Mouse (Mus musculus) layer of hippocampus, adult 2 months (tissue): ENCODE measurements around the gene 4930523C07Rik. TPM values are rescaled to one million over a fixed set of nuclear protein-coding genes. Genes with fewer than 3 reads are reported as not detected.

ENCODE experiments used
- DNase-seq, 2 experiments: peaks; one replicate each; pipeline ENCODE4 v3.0.0; 2022; ENCODE audit warnings: low spot score in 2 of 2
- H3K27ac ChIP-seq: fragments of 200-600 bp; 2 replicates; pipeline ENCODE4 v1.8.1; 2022
- H3K4me3 ChIP-seq: fragments of 200-600 bp; 2 replicates; pipeline ENCODE4 v1.8.1; 2022; ENCODE audit warnings: mild to moderate bottlenecking
- CTCF ChIP-seq: fragments of 200-600 bp; conservative IDR thresholded peaks from 2 replicates; pipeline ENCODE4 v1.8.1; 2022; ENCODE audit warnings: antibody characterized with exemption, mild to moderate bottlenecking, moderate library complexity
- total RNA-seq, 2 experiments: library from RNA; stranded (reverse); gene quantifications; 2 replicates each; pipeline ENCODE4 v1.2.3; 2021

4930523C07Rik gene
- total RNA-seq, 2 experiments from 2014 or later: 2.2 to 2.3 TPM

DNA sequence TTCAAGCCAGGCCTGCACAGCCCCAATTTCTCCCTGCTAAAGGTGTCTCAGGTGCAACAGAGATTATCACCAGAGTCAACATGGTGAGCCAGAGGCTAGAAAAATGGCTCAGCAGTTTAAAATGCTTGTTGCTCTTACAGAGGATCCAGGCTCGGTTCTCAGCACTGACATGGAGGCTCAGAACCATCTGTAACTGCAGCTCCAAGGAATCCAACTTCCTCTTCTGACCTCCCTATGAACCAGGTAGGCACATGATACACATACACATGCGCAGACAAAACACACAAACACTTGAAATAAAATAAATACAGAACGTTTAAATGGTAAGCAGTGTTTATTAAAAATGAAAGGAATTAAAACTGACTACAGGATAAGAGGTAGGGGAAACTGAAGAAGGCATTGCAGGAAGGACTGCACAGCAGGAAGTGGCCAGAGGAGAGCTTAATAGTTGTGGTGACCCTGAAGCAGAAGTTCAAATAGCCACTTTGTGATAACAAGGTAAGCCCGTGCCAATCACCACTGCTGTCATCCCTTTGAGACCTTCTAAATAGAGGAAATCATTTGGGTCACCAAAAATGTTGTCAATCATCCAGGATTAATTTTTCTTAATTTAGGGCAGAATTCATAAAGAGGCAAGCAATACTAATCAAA lies 10.1 kb upstream of the 4930523C07Rik start:
- Histone ChIP-seq H3K4me3 (no peak overlapping the region), H3K27ac (no peak overlapping the region)
- no peak for DNase-seq
- TF ChIP-seq CTCF: no peak

DNA sequence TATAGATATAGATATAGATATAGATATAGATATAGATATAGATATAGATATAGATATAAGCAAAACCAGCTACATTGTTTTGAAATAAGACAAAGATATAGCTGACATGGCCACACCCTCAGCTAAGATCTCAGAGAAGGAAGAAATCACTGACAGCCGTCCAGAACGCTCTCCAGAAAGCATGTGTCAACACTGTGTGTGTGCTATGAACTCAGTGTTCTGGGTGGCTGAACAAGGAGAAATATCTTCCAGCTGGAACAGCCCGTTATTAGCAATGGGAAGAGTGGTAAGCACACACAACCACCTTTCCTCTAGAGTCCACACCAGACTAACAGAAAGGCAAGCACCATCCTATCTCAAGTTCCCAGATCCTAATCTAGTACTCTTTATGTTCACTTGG lies 8.6 kb upstream of the 4930523C07Rik start:
- Histone ChIP-seq H3K27ac (no peak overlapping the region), H3K4me3 (no peak overlapping the region)
- TF ChIP-seq CTCF: no peak
- DNase-seq: no peak

DNA sequence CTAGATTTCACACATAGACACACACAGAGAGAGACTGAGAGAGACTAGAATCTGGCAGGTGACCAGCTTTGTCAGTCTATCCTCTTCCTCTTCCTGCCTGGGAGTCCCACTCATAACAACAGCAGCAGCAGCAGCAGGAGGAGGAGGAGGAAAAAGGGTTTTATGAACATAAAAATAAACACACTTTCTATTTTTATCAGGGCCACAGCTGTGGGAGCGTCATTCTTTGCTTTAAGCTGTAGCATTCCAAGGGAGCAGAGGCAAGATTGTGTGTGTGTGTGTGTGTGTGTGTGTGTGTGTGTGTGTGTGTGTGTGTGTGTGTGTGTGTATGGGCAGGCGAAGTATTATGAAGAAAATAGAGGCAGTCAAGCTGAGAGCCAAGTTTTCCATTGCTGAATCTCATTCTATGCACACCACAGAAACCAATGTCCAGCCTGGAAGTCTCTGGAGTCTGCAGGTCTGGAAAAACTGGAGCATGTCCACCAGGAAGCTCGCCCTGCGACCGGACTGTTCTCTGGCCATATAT lies 7.1 kb upstream of the 4930523C07Rik start:
- H3K27ac ChIP-seq: peak overlapping the region; percentile 10; the same call in 1 of the 2 replicates

DNA sequence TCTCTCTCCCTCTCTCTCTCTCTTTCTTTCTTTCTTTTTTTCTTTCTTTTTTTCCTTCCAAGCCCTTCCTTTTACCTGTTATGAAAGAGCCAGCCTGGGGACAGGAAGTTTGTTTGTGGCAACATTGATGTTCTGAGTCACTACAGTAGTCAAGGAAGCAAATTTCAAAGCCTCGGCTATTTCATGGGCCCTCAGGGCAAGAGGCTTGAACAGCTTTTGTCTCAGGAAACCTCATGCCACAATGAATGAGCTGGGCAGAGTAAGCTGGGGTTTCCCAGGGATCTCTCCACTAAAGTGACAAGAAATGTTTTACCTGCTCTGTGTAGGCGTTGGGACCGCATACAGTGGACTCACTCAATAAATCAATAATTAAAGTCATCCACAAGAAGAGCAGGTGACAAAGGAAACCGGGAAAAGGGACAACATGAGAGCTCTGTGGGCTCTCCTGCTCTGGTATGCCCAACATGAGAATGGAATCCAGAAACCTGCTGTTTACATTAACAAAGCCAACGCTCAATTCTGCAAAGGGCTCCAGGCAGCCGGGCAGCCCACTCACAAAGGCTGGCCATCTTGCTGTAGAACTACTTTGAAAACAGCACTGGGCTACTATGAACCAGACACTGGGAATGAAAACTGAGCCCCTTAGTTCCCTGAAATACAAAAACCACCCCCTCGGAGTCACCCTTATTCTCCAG lies 4.1 kb upstream of the 4930523C07Rik start:
- no peak for DNase-seq
- no peak overlapping the region for H3K4me3 ChIP-seq
- H3K27ac ChIP-seq: no peak overlapping the region
- no peak for TF ChIP-seq CTCF

More for the DNA sequence above, 7.1 kb upstream of the 4930523C07Rik start:
- DNase-seq: no peak
- no peak for TF ChIP-seq CTCF
- H3K4me3 ChIP-seq: no peak overlapping the region

DNA sequence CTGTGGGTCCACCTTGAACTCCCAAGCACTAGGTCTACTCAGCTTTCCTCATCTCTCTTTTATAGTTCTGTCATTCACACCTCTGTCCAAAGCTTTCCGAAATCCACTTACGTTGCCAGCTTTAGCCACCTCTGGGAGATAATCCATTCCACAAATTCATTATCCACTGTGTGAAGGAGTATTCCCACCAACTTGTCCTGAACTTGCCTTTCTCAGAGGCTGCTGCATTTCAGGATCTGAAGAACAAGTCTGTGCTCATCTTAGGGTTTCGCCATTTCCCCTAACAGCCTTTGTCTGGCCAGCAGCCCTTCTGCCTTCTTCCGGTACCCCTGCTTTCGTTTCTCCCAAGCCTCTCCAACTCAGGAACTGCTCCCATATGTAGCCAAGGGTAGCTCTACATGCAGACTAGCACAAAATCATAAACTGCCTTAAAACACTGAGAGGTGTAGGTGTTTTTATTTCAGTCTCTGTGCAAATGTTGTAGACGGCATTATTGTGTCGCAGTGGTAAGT lies 2.9 kb upstream of the 4930523C07Rik start:
- H3K4me3 ChIP-seq: no peak overlapping the region
- H3K27ac ChIP-seq: no peak overlapping the region
- TF ChIP-seq CTCF: no peak
- no peak for DNase-seq

DNA sequence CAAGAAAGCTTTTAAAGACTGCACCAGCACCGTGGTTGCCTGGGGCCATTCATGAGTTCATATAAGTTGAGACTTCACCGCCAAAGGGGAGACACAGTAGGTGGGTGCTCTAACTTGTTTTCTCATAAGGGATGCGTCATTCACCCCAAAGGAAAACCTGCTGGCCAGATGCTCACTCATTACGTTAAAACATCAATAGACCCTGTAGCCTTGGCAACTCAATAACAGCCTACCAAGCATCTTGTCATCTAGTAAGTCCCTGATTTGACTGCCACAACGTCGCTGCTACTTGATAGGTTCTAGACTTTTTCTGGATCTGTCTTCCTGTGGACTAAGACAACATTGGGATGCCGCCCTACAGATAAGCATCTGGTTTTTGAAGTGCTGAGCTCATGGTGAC lies 1.8 kb upstream of the 4930523C07Rik start:
- H3K4me3 ChIP-seq: no peak overlapping the region
- no peak overlapping the region for H3K27ac ChIP-seq
- no peak for DNase-seq
- no peak for TF ChIP-seq CTCF

DNA sequence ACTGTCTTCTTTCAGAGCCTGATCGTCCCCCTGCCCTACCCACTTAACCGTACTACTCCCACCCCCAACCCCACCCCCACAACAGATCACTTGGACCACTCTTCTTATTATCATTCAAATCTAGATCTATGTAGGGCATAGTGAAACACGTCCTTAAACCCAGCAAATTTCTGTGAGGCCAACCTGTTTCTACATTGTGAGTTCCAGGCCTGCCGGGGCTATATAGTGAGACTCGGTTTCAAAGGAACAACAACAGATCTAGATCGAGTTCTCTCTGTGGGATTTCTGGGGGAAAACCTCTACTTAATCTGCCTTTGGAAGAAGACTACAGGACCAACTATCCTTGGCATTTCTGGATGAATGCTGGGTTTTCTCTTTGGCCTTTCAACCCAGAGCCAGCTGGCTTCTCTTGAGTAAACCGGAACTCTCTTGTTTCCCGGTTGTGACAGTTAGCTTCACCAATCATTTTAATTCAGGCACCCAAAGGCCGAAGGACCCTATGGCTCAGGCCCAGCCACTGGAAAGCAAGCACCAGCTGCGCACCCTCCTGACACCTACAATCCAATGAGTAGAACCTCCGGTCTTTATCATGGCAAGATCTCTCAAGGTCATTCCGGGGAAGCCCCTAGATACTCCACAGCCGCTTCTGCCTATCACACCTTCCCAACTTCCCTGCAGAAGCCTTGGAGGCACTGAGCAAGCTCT lies 759 bp upstream of the 4930523C07Rik start:
- no peak for DNase-seq
- Histone ChIP-seq H3K27ac (no peak overlapping the region), H3K4me3 (no peak overlapping the region)
- TF ChIP-seq CTCF: no peak

DNA sequence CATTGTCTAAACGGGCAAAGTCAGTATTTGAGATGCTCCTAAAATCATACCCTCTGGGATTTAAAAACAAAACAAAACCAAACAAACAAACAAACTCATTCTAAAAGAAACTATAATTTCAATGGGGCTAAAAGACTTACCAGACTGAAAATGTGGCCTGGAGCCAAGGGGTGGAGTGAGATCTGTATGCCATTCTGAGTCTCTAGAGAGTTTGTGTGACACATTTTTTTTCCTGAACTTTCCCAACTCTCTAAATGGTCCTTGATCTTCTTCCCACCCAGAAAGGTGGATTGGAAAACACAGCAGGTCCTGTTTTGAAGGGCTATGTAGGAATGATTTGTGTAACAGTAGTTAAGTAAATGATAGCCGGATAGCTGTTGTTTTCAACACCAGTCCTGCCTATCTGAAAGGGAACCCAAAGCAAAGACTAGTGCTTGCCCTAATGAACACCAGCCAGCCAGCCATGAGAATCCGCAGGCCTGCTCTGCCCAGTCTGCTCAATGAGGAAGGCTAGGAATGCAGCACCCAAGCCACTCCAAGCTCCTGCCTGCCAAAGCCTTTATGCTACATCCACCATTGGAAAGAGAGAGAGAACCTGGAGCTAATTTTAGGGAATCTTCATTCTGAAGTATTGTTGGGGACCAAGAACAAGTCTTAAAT lies 1.0 kb downstream of the 4930523C07Rik start:
- H3K4me3 ChIP-seq: peak overlapping the region; percentile 52
- H3K27ac ChIP-seq: peak overlapping the region; percentile 56; the same call in 1 of the 2 replicates
- no peak for TF ChIP-seq CTCF
- no peak for DNase-seq

DNA sequence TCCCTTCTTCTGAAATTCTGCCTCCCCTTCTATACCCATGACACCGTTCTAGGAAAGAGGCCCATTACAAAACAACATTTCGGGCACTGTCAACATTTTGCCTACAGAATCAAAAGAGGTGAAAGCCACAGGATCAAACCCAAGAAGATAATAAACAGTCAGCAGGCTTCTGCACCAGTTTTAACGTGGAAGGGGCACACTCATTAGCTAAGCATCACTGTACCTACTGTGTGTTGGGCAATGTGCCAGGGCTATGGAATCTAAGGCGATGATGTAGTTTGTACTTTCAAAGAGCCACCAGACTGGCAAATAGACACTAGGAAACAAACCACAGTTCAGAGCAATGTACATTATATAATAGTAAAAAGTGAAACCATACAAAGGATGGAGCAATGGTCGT lies 1.8 kb downstream of the 4930523C07Rik start:
- H3K4me3 ChIP-seq: no peak overlapping the region
- no peak for TF ChIP-seq CTCF
- DNase-seq: no peak
- no peak overlapping the region for H3K27ac ChIP-seq

DNA sequence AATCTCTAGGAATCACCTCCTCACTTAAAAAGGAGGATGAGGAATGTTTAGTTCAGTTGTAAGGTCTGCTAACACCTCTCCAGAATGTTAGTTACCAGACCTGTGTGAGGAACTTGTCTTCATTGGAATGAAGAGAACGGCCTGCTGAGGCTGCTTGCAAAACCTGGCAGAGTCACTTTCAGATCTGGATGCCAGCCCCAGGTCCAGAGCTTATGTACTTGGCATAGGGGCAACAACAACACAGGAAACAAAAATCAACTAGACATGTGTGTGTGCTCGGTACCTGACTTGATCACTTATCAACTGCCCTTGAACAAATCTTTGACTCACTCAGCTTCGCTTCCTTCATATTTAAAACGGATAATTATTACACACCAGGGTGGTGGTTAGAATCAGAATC lies 2.6 kb downstream of the 4930523C07Rik start:
- Histone ChIP-seq H3K4me3 (no peak overlapping the region), H3K27ac (no peak overlapping the region)
- no peak for TF ChIP-seq CTCF
- no peak for DNase-seq

DNA sequence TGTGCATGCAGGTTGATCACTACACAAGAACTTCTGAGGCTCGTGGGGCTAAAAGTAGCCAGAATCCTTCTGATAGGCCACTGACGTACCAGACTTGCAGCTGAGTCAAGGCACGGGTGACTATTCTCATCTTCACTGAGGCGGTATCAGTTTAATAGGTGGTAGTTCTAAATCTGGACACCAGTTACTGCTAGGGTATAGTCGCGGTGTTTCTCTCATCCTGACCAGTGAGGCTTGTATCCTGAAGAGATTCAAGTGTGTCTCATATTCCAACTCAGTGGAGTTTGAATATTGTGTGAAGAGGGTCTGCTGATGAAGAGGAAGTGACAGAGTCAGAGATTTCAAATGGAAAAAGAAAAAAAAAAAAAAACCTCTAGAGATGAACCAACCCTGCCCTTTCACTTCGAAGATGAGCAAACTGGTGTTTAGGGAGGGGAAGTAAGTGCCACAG lies 3.3 kb downstream of the 4930523C07Rik start:
- no peak for DNase-seq
- Histone ChIP-seq H3K4me3 (no peak overlapping the region), H3K27ac (no peak overlapping the region)
- no peak for TF ChIP-seq CTCF

DNA sequence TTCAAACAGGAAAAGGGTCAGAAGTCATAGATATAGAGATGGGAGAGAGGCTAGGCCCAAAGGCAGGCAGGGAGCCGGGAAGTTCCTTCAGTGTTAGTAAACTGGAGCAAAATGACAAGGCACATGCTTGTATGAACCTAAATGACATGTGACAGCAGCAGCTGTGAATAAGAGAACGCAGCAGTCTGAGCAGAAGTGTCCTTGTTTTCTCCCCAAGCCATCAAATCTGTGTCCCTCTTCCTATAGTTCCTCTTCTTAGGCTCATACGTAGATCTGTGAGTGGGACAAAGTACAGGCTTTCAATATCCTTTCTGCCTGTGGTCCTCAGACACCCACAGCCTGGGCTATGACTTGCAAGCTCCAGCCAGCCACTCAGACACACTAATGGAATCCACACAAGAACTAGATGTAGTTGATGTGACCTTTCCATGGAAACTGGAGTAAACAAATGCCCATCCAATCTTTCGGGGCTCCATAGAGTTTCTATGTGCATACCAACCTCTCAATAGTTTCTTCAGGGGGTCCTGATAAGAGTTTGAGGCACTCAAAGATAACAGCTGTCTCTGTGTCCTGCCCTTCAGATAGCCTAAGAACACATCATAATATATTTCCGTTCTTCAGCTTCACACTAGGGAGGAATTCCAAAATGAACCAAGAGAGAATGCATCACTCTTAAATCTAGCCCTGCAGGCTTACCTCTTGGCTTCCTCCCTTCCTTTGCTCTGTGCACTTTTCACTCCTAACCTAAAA lies 5.1 kb downstream of the 4930523C07Rik start:
- no peak overlapping the region for H3K4me3 ChIP-seq
- H3K27ac ChIP-seq: no peak overlapping the region
- TF ChIP-seq CTCF: no peak
- no peak for DNase-seq
